In the genomic region with DNA sequence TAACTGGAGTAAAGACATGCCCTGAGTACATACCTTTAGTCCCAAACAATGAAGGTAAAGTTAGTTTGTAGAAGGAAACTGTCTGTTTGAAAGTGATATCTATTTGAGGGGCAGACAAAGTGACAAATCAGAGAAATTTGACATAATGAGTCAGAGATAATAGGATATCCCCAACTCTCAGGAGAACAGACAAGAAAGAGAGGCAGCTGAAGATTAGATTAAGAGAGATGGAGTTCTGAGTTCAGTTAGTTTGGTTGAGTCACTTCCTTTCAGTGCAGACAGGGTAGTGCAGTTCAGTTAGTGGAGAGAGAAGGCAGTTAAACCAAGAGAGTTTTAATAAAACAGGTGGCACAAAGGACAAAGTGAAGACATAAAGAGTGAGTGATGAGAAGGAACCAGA, we compare ENCODE assay signal across 16 mouse cellular contexts.
"Had no signal": no experiment of that assay in that cellular context is flagged by ENCODE, and none has a peak within 500 bp of the region (broad histone marks: within the 10 kb centered on the region; RNA-seq: fewer than 3 reads in every experiment).

No protein-coding gene starts in this region.

- H3K27me3 ChIP-seq: neural tube, embryonic 13.5 days; neural tube, embryonic 15.5 days; stomach, embryonic 15.5 days had no signal

- H3K27ac ChIP-seq: neural tube, embryonic 13.5 days; neural tube, embryonic 15.5 days; stomach, embryonic 15.5 days; stomach, postnatal 0 days had no signal

- DNase-seq: retina, postnatal 1 day; right cerebral cortex, adult 18-20 months; right cerebral cortex, postnatal 14 days; right cerebral cortex, postnatal 25 days; right cerebral cortex, postnatal 4 days; spleen, adult 18-20 months; thymus, adult 18-20 months; thymus, adult 2 months; thymus, postnatal 14 days; thymus, postnatal 25 days; thymus, postnatal 36 days; thymus, postnatal 4 days had no signal

- H3K4me3 ChIP-seq: neural tube, embryonic 13.5 days; neural tube, embryonic 15.5 days; stomach, embryonic 15.5 days had no signal

- H3K36me3 ChIP-seq: neural tube, embryonic 13.5 days; neural tube, embryonic 15.5 days; stomach, embryonic 15.5 days had no signal

- H3K4me1 ChIP-seq: neural tube, embryonic 13.5 days; neural tube, embryonic 15.5 days; stomach, embryonic 15.5 days had no signal

- H3K9me3 ChIP-seq: neural tube, embryonic 13.5 days; neural tube, embryonic 15.5 days; stomach, embryonic 15.5 days had no signal

- H3K9ac ChIP-seq: neural tube, embryonic 13.5 days; neural tube, embryonic 15.5 days; stomach, embryonic 15.5 days had no signal
